Mouse (Mus musculus): ENCODE data around the gene Apob.

DNA sequence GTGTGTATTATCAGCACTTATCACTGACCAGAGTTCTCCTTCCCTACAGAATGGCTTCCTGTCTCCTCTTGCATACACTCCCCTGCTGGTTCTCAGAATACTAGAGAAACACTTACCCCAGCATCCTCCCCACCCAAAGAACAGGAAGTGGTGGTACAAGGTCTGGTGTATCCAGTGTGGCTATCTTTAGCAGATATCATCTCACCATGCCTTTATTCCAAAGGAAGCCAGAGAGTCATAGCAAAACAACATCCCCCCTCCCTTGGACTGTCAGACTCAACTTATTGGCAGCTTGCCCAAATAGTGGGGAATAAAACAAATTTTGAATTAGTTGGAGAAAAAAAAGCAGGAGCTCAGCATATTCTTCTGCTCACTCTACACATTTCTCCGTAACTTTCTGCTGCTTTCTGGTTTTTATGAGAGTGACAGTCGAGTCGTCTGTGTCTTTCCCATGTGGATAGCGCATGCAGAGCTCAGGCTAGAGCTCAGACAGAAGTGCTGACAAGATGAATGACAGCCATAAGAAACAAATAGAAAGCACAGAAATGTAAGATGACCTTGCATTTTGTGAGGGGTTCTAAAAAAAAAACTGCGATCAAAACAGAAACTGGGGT lies 15.0 kb upstream of the Apob start:
- no peak for TF ChIP-seq POLR2A (IDR thresholded peaks at IDR 0.05; ENCODE audit: borderline replicate concordance, extremely low read depth, low read depth, low read length)
- no peak for TF ChIP-seq CTCF (IDR thresholded peaks at IDR 0.05; ENCODE audit: insufficient read depth, low read length)

All from lung, adult 2 months (tissue).